8 mouse cellular contexts compared by ENCODE assay signal in the genomic region with DNA sequence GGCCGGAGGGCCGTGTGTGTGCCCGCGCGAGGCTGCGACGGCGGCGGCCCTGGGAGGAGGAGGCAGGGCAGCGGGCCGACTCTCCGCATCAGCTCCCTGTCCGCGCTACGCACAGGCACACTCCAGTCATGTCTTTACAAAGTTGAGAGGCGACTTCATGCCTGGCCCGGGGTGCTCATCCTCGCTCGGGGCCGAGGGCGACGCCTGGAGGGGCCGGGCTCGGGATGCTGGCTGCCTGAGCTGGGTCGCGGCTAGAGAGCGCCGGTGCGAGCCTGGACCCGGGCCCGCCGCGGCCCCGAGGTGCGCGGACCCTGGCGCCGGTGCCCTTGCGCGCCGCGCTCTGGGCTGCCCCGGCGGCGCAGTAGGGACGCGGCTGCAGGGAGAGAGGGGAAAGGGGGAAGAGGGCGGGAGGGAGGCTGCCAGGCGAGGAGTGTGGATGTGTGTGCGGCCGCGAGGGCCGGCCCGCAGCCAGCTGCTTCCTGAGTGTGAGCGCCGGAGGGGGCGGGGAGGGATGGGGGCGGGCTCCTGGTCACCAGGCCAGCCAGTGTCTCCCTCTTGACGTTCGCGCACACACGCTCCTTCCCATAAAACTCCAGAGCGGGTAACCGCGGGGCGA. TPM values are rescaled to one million over a fixed set of nuclear protein-coding genes. Genes with fewer than 3 reads are reported as not detected.
DNase-seq lines count a peak whose midpoint lies in the region; ATAC-seq and TF ChIP-seq lines count a peak whose summit lies in the region.

A gene (minus strand): TSS at position 302 of the 616 bp plus-strand sequence.

- H3K27ac ChIP-seq in hindbrain, postnatal 0 days, result peak within 1 kb of the TSS; percentile 41; the same call in 1 of the 2 replicates

- TF ChIP-seq CTCF in hindbrain, postnatal 0 days (IDR thresholded peaks at IDR 0.05; ENCODE audit: low read depth), result peak; percentile 18; the same call in 1 of the 2 replicates

- peaks cover 11% of the 10 kb centered on the region for H3K27me3 ChIP-seq in hindbrain, postnatal 0 days (ENCODE audit: insufficient read depth, low read length)
- H3K27me3 ChIP-seq in splenic B cell, adult 2 months (ENCODE audit: control insufficient read depth, insufficient read depth, low read length, poor library complexity, severe bottlenecking), result peaks cover 2% of the 10 kb centered on the region; the same call in 1 of the 2 replicates

- H3K36me3 ChIP-seq in hindbrain, postnatal 0 days (ENCODE audit: insufficient read depth, low read length), result no peaks in the 10 kb centered on the region
- H3K36me3 ChIP-seq in splenic B cell, adult 2 months (ENCODE audit: control insufficient read depth, insufficient read depth, low read length, poor library complexity, severe bottlenecking), result no peaks in the 10 kb centered on the region

- H3K9me3 ChIP-seq in hindbrain, postnatal 0 days (ENCODE audit: low read length), result no peaks in the 10 kb centered on the region

- intact Hi-C loops in gastrocnemius, postnatal 14 days (cut with DNase I; ENCODE audit: low total_unique reads), result no loop called here
- intact Hi-C loops in left cerebral cortex, postnatal 36 days (cut with DNase I), result no loop called here

- H3K9ac ChIP-seq in hindbrain, postnatal 0 days (replicated peaks; ENCODE audit: low read length), result peak within 1 kb of the TSS; percentile 42

- under 1% methylated on average over 52 of the region's 66 CpGs for WGBS in hindbrain, postnatal 0 days

- peak within 1 kb of the TSS; percentile 57 for H3K4me3 ChIP-seq in hindbrain, postnatal 0 days (ENCODE audit: low read length)

- peak; percentile 4 for DNase-seq in cerebellum, adult 9-11 months
- no peak for DNase-seq in cerebellum, adult 11-12 months
- peak; percentile 24 for DNase-seq in brain, adult 2 months (ENCODE audit: low read depth, low spot score)
- peak; percentile 68 for DNase-seq in gastrocnemius, postnatal 14 days
- peak; percentile 76 for DNase-seq in hindbrain, postnatal 0 days (ENCODE audit: low spot score)
- DNase-seq in left cerebral cortex, postnatal 36 days (ENCODE audit: low spot score in 2 of 2), result peak; percentile 19 to 21
- peak; percentile 8 for DNase-seq in splenic B cell, adult 2 months (ENCODE audit: low read depth, low spot score)

- H3K4me1 ChIP-seq in hindbrain, postnatal 0 days (ENCODE audit: insufficient read depth, low read length), result peaks cover 12% of the 10 kb centered on the region; the same call in 1 of the 2 replicates

- peak within 1 kb of the TSS; percentile 92 for H3K4me2 ChIP-seq in hindbrain, postnatal 0 days (ENCODE audit: low read depth, low read length)

- peak; percentile 90 for ATAC-seq in hindbrain, postnatal 0 days
- ATAC-seq in megakaryocyte progenitor cell, adult 5-6 weeks (replicated peaks; ENCODE audit: poor library complexity), result peak; percentile 82

RNA-seq across cellular contexts. Expression of the gene that starts here (rescaled TPM):
- 1 to 10 TPM; 1.4 to 1.8 TPM for total RNA-seq in gastrocnemius, postnatal 14 days (2021)
- total RNA-seq in hindbrain, postnatal 0 days (2014; rRNA removed), result 11.4 and 16.2 TPM in 2 replicates
- polyA plus RNA-seq in hindbrain, postnatal 0 days (2015; fragmentation: Nextera tagmentation; extraction: Ambion mirVana), result 1.6 and 1.8 TPM in 2 replicates
- total RNA-seq in left cerebral cortex, postnatal 36 days (2021), result 1 to 10 TPM; 4.4 to 7.2 TPM
- 5.8 and 8.5 TPM in 2 replicates for total RNA-seq in megakaryocyte progenitor cell, adult 5-6 weeks (2015)
- total RNA-seq in megakaryocyte progenitor cell, adult 5-6 weeks (2017), result 2.5 and 3.5 TPM in 2 replicates
